Mouse (Mus musculus): Measurements from ENCODE around the gene Cenpn. TPM values are rescaled to one million over a fixed set of nuclear protein-coding genes. Genes with fewer than 3 reads are reported as not detected.

Gene Cenpn
- polyA plus RNA-seq, 1 experiment from 2014 or later, result 53.0 TPM

- Histone ChIP-seq H3K4me2 (replicated peaks; ENCODE audit: low read depth, low read length) (no peak overlapping the region; the same call in 1 of the 2 replicates), H3K9me3 (ENCODE audit: control insufficient read depth, low read length) (no peaks in the 10 kb centered on the region), H3K9ac (ENCODE audit: low read depth, low read length) (no peak overlapping the region), H3K36me3 (ENCODE audit: control insufficient read depth, insufficient read depth, low read length) (no peaks in the 10 kb centered on the region), H3K27me3 (ENCODE audit: control insufficient read depth, insufficient read depth, low read length) (no peaks in the 10 kb centered on the region), H3K4me3 (ENCODE audit: low read length) (no peak overlapping the region), H3K27ac (ENCODE audit: low read depth, low read length) (no peak overlapping the region), H3K4me1 (ENCODE audit: control insufficient read depth, insufficient read depth, low read length) (0 out of 2 replicates have a peak, but pooled peaks cover 4% of the 10 kb centered on the region)
- 36% methylated on average over 5 of the region's 5 CpGs for WGBS
- ATAC-seq (ENCODE audit: low FRiP score, low TSS enrichment), result no peak
Measured at GRCm38 (mm10) chr8:116975066-116975465, 53.5 kb downstream of the Cenpn start.

GRCm38 (mm10) chr8:116975606-116976005, 54.1 kb downstream of the Cenpn start:
- no peak overlapping the region; the same call in 1 of the 2 replicates for H3K4me2 ChIP-seq (replicated peaks; ENCODE audit: low read depth, low read length)
- H3K9ac ChIP-seq (ENCODE audit: low read depth, low read length), result no peak overlapping the region
- ATAC-seq (ENCODE audit: low FRiP score, low TSS enrichment), result no peak

GRCm38 (mm10) chr8:116978052-116978451, 56.5 kb downstream of the Cenpn start:
- ATAC-seq (ENCODE audit: low FRiP score, low TSS enrichment), result no peak
- Histone ChIP-seq H3K4me2 (replicated peaks; ENCODE audit: low read depth, low read length) (peak overlapping the region; percentile 64), H3K9ac (ENCODE audit: low read depth, low read length) (peak overlapping the region; percentile 13; the same call in 1 of the 2 replicates), H3K27me3 (ENCODE audit: control insufficient read depth, insufficient read depth, low read length) (no peaks in the 10 kb centered on the region), H3K36me3 (ENCODE audit: control insufficient read depth, insufficient read depth, low read length) (peaks cover 7% of the 10 kb centered on the region), H3K9me3 (ENCODE audit: control insufficient read depth, low read length) (no peaks in the 10 kb centered on the region), H3K27ac (ENCODE audit: low read depth, low read length) (no peak overlapping the region), H3K4me1 (ENCODE audit: control insufficient read depth, insufficient read depth, low read length) (0 out of 2 replicates have a peak, but pooled peaks cover 5% of the 10 kb centered on the region), H3K4me3 (ENCODE audit: low read length) (peak overlapping the region; percentile 74)
- WGBS, result 38% methylated on average over 8 of the region's 8 CpGs

More at GRCm38 (mm10) chr8:116975606-116976005, 54.1 kb downstream of the Cenpn start:
- H3K27me3 ChIP-seq (ENCODE audit: control insufficient read depth, insufficient read depth, low read length), result no peaks in the 10 kb centered on the region
- H3K9me3 ChIP-seq (ENCODE audit: control insufficient read depth, low read length), result no peaks in the 10 kb centered on the region
- H3K4me3 ChIP-seq (ENCODE audit: low read length), result no peak overlapping the region
- WGBS, result 53% methylated on average over 5 of the region's 5 CpGs
- H3K4me1 ChIP-seq (ENCODE audit: control insufficient read depth, insufficient read depth, low read length), result 0 out of 2 replicates have a peak, but pooled peaks cover 5% of the 10 kb centered on the region
- no peak overlapping the region for H3K27ac ChIP-seq (ENCODE audit: low read depth, low read length)
- no peaks in the 10 kb centered on the region for H3K36me3 ChIP-seq (ENCODE audit: control insufficient read depth, insufficient read depth, low read length)

- Histone ChIP-seq H3K4me3 (ENCODE audit: low read length) (peak within 1 kb of the TSS; percentile 74), H3K4me2 (replicated peaks; ENCODE audit: low read depth, low read length) (peak within 1 kb of the TSS; percentile 64), H3K9ac (ENCODE audit: low read depth, low read length) (peak within 1 kb of the TSS; percentile 13; the same call in 1 of the 2 replicates), H3K27me3 (ENCODE audit: control insufficient read depth, insufficient read depth, low read length) (no peaks in the 10 kb centered on the region), H3K4me1 (ENCODE audit: control insufficient read depth, insufficient read depth, low read length) (0 out of 2 replicates have a peak, but pooled peaks cover 5% of the 10 kb centered on the region), H3K36me3 (ENCODE audit: control insufficient read depth, insufficient read depth, low read length) (peaks cover 12% of the 10 kb centered on the region), H3K9me3 (ENCODE audit: control insufficient read depth, low read length) (no peaks in the 10 kb centered on the region), H3K27ac (ENCODE audit: low read depth, low read length) (no peak within 1 kb of the TSS)
- ATAC-seq (ENCODE audit: low FRiP score, low TSS enrichment), result peak; percentile 98
- under 1% methylated on average over 46 of the region's 46 CpGs for WGBS
Measured at GRCm38 (mm10) chr8:116978631-116979256, 57.2 kb downstream of the Cenpn start, which contains the start of gene 1700030J22Rik. 1700030J22Rik (minus strand) TSS chr8:116978959.

- no peak overlapping the region for H3K9ac ChIP-seq (ENCODE audit: low read depth, low read length)
- H3K4me2 ChIP-seq (replicated peaks; ENCODE audit: low read depth, low read length), result peak overlapping the region; percentile 22; the same call in 1 of the 2 replicates
- H3K4me3 ChIP-seq (ENCODE audit: low read length), result no peak overlapping the region
- H3K36me3 ChIP-seq (ENCODE audit: control insufficient read depth, insufficient read depth, low read length), result peaks cover 24% of the 10 kb centered on the region
- H3K9me3 ChIP-seq (ENCODE audit: control insufficient read depth, low read length), result no peaks in the 10 kb centered on the region
- 0 out of 2 replicates have a peak, but pooled peaks cover 5% of the 10 kb centered on the region for H3K4me1 ChIP-seq (ENCODE audit: control insufficient read depth, insufficient read depth, low read length)
- H3K27ac ChIP-seq (ENCODE audit: low read depth, low read length), result no peak overlapping the region
- WGBS, result 16% methylated on average over 4 of the region's 4 CpGs
- H3K27me3 ChIP-seq (ENCODE audit: control insufficient read depth, insufficient read depth, low read length), result no peaks in the 10 kb centered on the region
- no peak for ATAC-seq (ENCODE audit: low FRiP score, low TSS enrichment)
Measured at GRCm38 (mm10) chr8:116980117-116980516, 58.6 kb downstream of the Cenpn start.

GRCm38 (mm10) chr8:116989842-116990241, 68.3 kb downstream of the Cenpn start:
- H3K4me1 ChIP-seq (ENCODE audit: control insufficient read depth, insufficient read depth, low read length), result peaks cover 5% of the 10 kb centered on the region; the same call in 1 of the 2 replicates
- WGBS, result 95% methylated on average over 3 of the region's 3 CpGs
- no peak overlapping the region for H3K4me3 ChIP-seq (ENCODE audit: low read length)
- no peak overlapping the region for H3K9ac ChIP-seq (ENCODE audit: low read depth, low read length)
- no peak overlapping the region for H3K4me2 ChIP-seq (replicated peaks; ENCODE audit: low read depth, low read length)
- peaks cover 35% of the 10 kb centered on the region for H3K36me3 ChIP-seq (ENCODE audit: control insufficient read depth, insufficient read depth, low read length)
- no peaks in the 10 kb centered on the region for H3K9me3 ChIP-seq (ENCODE audit: control insufficient read depth, low read length)
- no peak overlapping the region for H3K27ac ChIP-seq (ENCODE audit: low read depth, low read length)
- no peaks in the 10 kb centered on the region for H3K27me3 ChIP-seq (ENCODE audit: control insufficient read depth, insufficient read depth, low read length)
- no peak for ATAC-seq (ENCODE audit: low FRiP score, low TSS enrichment)

Other genes starting within 250 kb of the Cenpn start
- gene Cdyl2, start 188.7 kb upstream of the Cenpn start, polyA plus RNA-seq (2014; fragmentation: Nextera tagmentation; extraction: Ambion mirVana), result 8.4 and 9.2 TPM in 2 replicates
- 80.2 and 111 TPM in 2 replicates for gene Cmc2, start 275 bp upstream of the Cenpn start, polyA plus RNA-seq (2014; fragmentation: Nextera tagmentation; extraction: Ambion mirVana)
- gene Atmin, start 21.7 kb downstream of the Cenpn start, polyA plus RNA-seq (2014; fragmentation: Nextera tagmentation; extraction: Ambion mirVana), result 8.9 and 13.8 TPM in 2 replicates
- 2.5 and 2.7 TPM in 2 replicates for gene 1700030J22Rik, start 57.2 kb downstream of the Cenpn start, polyA plus RNA-seq (2014; fragmentation: Nextera tagmentation; extraction: Ambion mirVana)
- gene Gcsh, start 71.8 kb downstream of the Cenpn start, polyA plus RNA-seq (2014; fragmentation: Nextera tagmentation; extraction: Ambion mirVana), result 182 and 198 TPM in 2 replicates
- gene Pkd1l2, start 160.7 kb downstream of the Cenpn start, polyA plus RNA-seq (2014; fragmentation: Nextera tagmentation; extraction: Ambion mirVana), result not detected in 2 replicates
- 0.19 and 0.38 TPM in 2 replicates for gene Bco1, start 174.1 kb downstream of the Cenpn start, polyA plus RNA-seq (2014; fragmentation: Nextera tagmentation; extraction: Ambion mirVana)
- 2.7 and 3.1 TPM in 2 replicates for gene Gan, start 236.4 kb downstream of the Cenpn start, polyA plus RNA-seq (2014; fragmentation: Nextera tagmentation; extraction: Ambion mirVana)